Mouse (Mus musculus): Measurements from ENCODE around the gene Pla2g4e. TPM values are rescaled to one million over a fixed set of nuclear protein-coding genes. Genes with fewer than 3 reads are reported as not detected.
A peak's percentile ranks its signal among the peaks of the same experiment; 100 is the strongest.

Pla2g4e gene
- polyA plus RNA-seq, 1 experiment from 2014 or later: 0.02 TPM

GRCm38 (mm10) chr2:120153586-120154360 is 91.4 kb downstream of the Pla2g4e start:
- peak overlapping the region; percentile 79 for H3K4me3 ChIP-seq (ENCODE audit: low read length)
- peak overlapping the region; percentile 64 for H3K27ac ChIP-seq (ENCODE audit: low read length)
- no peaks in the 10 kb centered on the region for H3K27me3 ChIP-seq (replicated peaks; ENCODE audit: control insufficient read depth, insufficient read depth, low read length)
- WGBS: 1% methylated on average over 38 of the region's 38 CpGs
- H3K36me3 ChIP-seq (ENCODE audit: control insufficient read depth, insufficient read depth, low read length): no peaks in the 10 kb centered on the region
- peak; percentile 64 for ATAC-seq
- H3K9me3 ChIP-seq (ENCODE audit: control insufficient read depth, low read length): no peaks in the 10 kb centered on the region
- no peaks in the 10 kb centered on the region for H3K4me1 ChIP-seq (ENCODE audit: control insufficient read depth, insufficient read depth, low read length)
- peak overlapping the region; percentile 80 for H3K9ac ChIP-seq (ENCODE audit: low read depth, low read length)
- peak overlapping the region; percentile 97 for H3K4me2 ChIP-seq (ENCODE audit: low read depth, low read length)

GRCm38 (mm10) chr2:120150571-120150970 is 94.6 kb downstream of the Pla2g4e start:
- Histone ChIP-seq H3K4me2 (ENCODE audit: low read depth, low read length) (no peak overlapping the region), H3K36me3 (ENCODE audit: control insufficient read depth, insufficient read depth, low read length) (no peaks in the 10 kb centered on the region), H3K4me3 (ENCODE audit: low read length) (no peak overlapping the region), H3K9ac (ENCODE audit: low read depth, low read length) (no peak overlapping the region), H3K27me3 (replicated peaks; ENCODE audit: control insufficient read depth, insufficient read depth, low read length) (no peaks in the 10 kb centered on the region), H3K27ac (ENCODE audit: low read length) (no peak overlapping the region), H3K4me1 (ENCODE audit: control insufficient read depth, insufficient read depth, low read length) (no peaks in the 10 kb centered on the region), H3K9me3 (ENCODE audit: control insufficient read depth, low read length) (no peaks in the 10 kb centered on the region)
- 70% methylated on average over 3 of the region's 3 CpGs for WGBS
- ATAC-seq: no peak

- Histone ChIP-seq H3K4me1 (ENCODE audit: control insufficient read depth, insufficient read depth, low read length) (no peaks in the 10 kb centered on the region), H3K27ac (ENCODE audit: low read length) (no peak overlapping the region), H3K27me3 (replicated peaks; ENCODE audit: control insufficient read depth, insufficient read depth, low read length) (no peaks in the 10 kb centered on the region), H3K9me3 (ENCODE audit: control insufficient read depth, low read length) (no peaks in the 10 kb centered on the region), H3K4me2 (ENCODE audit: low read depth, low read length) (no peak overlapping the region), H3K9ac (ENCODE audit: low read depth, low read length) (no peak overlapping the region), H3K4me3 (ENCODE audit: low read length) (no peak overlapping the region), H3K36me3 (ENCODE audit: control insufficient read depth, insufficient read depth, low read length) (no peaks in the 10 kb centered on the region)
- no peak for ATAC-seq
- 91% methylated on average over 7 of the region's 7 CpGs for WGBS
These were observed 95.5 kb downstream of the Pla2g4e start for GRCm38 (mm10) chr2:120149634-120150033.

GRCm38 (mm10) chr2:120147999-120148398 is 97.1 kb downstream of the Pla2g4e start:
- H3K4me2 ChIP-seq (ENCODE audit: low read depth, low read length): no peak overlapping the region
- no peak overlapping the region for H3K9ac ChIP-seq (ENCODE audit: low read depth, low read length)
- no peaks in the 10 kb centered on the region for H3K4me1 ChIP-seq (ENCODE audit: control insufficient read depth, insufficient read depth, low read length)
- H3K36me3 ChIP-seq (ENCODE audit: control insufficient read depth, insufficient read depth, low read length): no peaks in the 10 kb centered on the region
- no peak overlapping the region for H3K27ac ChIP-seq (ENCODE audit: low read length)
- WGBS: 70% methylated on average over 3 of the region's 3 CpGs
- no peaks in the 10 kb centered on the region for H3K9me3 ChIP-seq (ENCODE audit: control insufficient read depth, low read length)
- no peaks in the 10 kb centered on the region for H3K27me3 ChIP-seq (replicated peaks; ENCODE audit: control insufficient read depth, insufficient read depth, low read length)
- no peak for ATAC-seq
- no peak overlapping the region for H3K4me3 ChIP-seq (ENCODE audit: low read length)

- no peak overlapping the region for H3K27ac ChIP-seq (ENCODE audit: low read length)
- ATAC-seq: no peak
- H3K9me3 ChIP-seq (ENCODE audit: control insufficient read depth, low read length): no peaks in the 10 kb centered on the region
- H3K4me3 ChIP-seq (ENCODE audit: low read length): no peak overlapping the region
- no peaks in the 10 kb centered on the region for H3K4me1 ChIP-seq (ENCODE audit: control insufficient read depth, insufficient read depth, low read length)
- H3K27me3 ChIP-seq (replicated peaks; ENCODE audit: control insufficient read depth, insufficient read depth, low read length): no peaks in the 10 kb centered on the region
- no peak overlapping the region for H3K4me2 ChIP-seq (ENCODE audit: low read depth, low read length)
- H3K9ac ChIP-seq (ENCODE audit: low read depth, low read length): no peak overlapping the region
- no peaks in the 10 kb centered on the region for H3K36me3 ChIP-seq (ENCODE audit: control insufficient read depth, insufficient read depth, low read length)
- 34% methylated on average over 2 of the region's 2 CpGs for WGBS
These were observed 97.8 kb downstream of the Pla2g4e start for GRCm38 (mm10) chr2:120147364-120147763.

GRCm38 (mm10) chr2:120146543-120146942 is 98.6 kb downstream of the Pla2g4e start:
- no peaks in the 10 kb centered on the region for H3K36me3 ChIP-seq (ENCODE audit: control insufficient read depth, insufficient read depth, low read length)
- H3K27me3 ChIP-seq (replicated peaks; ENCODE audit: control insufficient read depth, insufficient read depth, low read length): no peaks in the 10 kb centered on the region
- H3K9me3 ChIP-seq (ENCODE audit: control insufficient read depth, low read length): no peaks in the 10 kb centered on the region
- H3K4me1 ChIP-seq (ENCODE audit: control insufficient read depth, insufficient read depth, low read length): no peaks in the 10 kb centered on the region
- no peak overlapping the region for H3K27ac ChIP-seq (ENCODE audit: low read length)
- H3K4me2 ChIP-seq (ENCODE audit: low read depth, low read length): no peak overlapping the region
- H3K9ac ChIP-seq (ENCODE audit: low read depth, low read length): no peak overlapping the region
- H3K4me3 ChIP-seq (ENCODE audit: low read length): no peak overlapping the region
- no peak for ATAC-seq
- WGBS: 69% methylated on average over 2 of the region's 2 CpGs

GRCm38 (mm10) chr2:120144390-120144789 is 100.7 kb downstream of the Pla2g4e start:
- no peak for ATAC-seq
- 86% methylated on average over 4 of the region's 4 CpGs for WGBS
- Histone ChIP-seq H3K4me1 (ENCODE audit: control insufficient read depth, insufficient read depth, low read length) (peaks cover 7% of the 10 kb centered on the region; the same call in 1 of the 2 replicates), H3K9ac (ENCODE audit: low read depth, low read length) (no peak overlapping the region), H3K27me3 (replicated peaks; ENCODE audit: control insufficient read depth, insufficient read depth, low read length) (no peaks in the 10 kb centered on the region), H3K4me2 (ENCODE audit: low read depth, low read length) (no peak overlapping the region), H3K9me3 (ENCODE audit: control insufficient read depth, low read length) (no peaks in the 10 kb centered on the region), H3K27ac (ENCODE audit: low read length) (no peak overlapping the region), H3K4me3 (ENCODE audit: low read length) (no peak overlapping the region), H3K36me3 (ENCODE audit: control insufficient read depth, insufficient read depth, low read length) (no peaks in the 10 kb centered on the region)

- Histone ChIP-seq H3K4me1 (ENCODE audit: control insufficient read depth, insufficient read depth, low read length) (peaks cover 7% of the 10 kb centered on the region; the same call in 1 of the 2 replicates), H3K4me2 (ENCODE audit: low read depth, low read length) (no peak overlapping the region), H3K36me3 (ENCODE audit: control insufficient read depth, insufficient read depth, low read length) (no peaks in the 10 kb centered on the region), H3K4me3 (ENCODE audit: low read length) (no peak overlapping the region), H3K9me3 (ENCODE audit: control insufficient read depth, low read length) (no peaks in the 10 kb centered on the region), H3K27me3 (replicated peaks; ENCODE audit: control insufficient read depth, insufficient read depth, low read length) (no peaks in the 10 kb centered on the region), H3K9ac (ENCODE audit: low read depth, low read length) (no peak overlapping the region), H3K27ac (ENCODE audit: low read length) (no peak overlapping the region)
- 75% methylated on average over 5 of the region's 5 CpGs for WGBS
- ATAC-seq: no peak
These were observed 102.8 kb downstream of the Pla2g4e start for GRCm38 (mm10) chr2:120142336-120142735.

GRCm38 (mm10) chr2:120141671-120142070 is 103.5 kb downstream of the Pla2g4e start:
- Histone ChIP-seq H3K9ac (ENCODE audit: low read depth, low read length) (no peak overlapping the region), H3K27ac (ENCODE audit: low read length) (no peak overlapping the region), H3K9me3 (ENCODE audit: control insufficient read depth, low read length) (no peaks in the 10 kb centered on the region), H3K4me1 (ENCODE audit: control insufficient read depth, insufficient read depth, low read length) (peaks cover 7% of the 10 kb centered on the region; the same call in 1 of the 2 replicates), H3K4me3 (ENCODE audit: low read length) (no peak overlapping the region), H3K4me2 (ENCODE audit: low read depth, low read length) (no peak overlapping the region), H3K36me3 (ENCODE audit: control insufficient read depth, insufficient read depth, low read length) (no peaks in the 10 kb centered on the region), H3K27me3 (replicated peaks; ENCODE audit: control insufficient read depth, insufficient read depth, low read length) (no peaks in the 10 kb centered on the region)
- no peak for ATAC-seq
- WGBS: 88% methylated on average over 1 of the region's 1 CpGs

Measured in intestine, embryonic 16.5 days (tissue).